Mouse (Mus musculus) neural tube, embryonic 13.5 days (tissue): ENCODE measurements around the gene Glmn. TPM values are rescaled to one million over a fixed set of nuclear protein-coding genes. Genes with fewer than 3 reads are reported as not detected.

Experiments used
- ATAC-seq: fragments of 200-750 bp; cut with Nextera tagmentation; 2 replicates; pipeline ENCODE4 v1.8.0; 2017; ENCODE audit warnings: low read depth, mild to moderate bottlenecking, moderate TSS enrichment, moderate library complexity
- H3K27ac ChIP-seq: fragments of 300-500 bp; sonication (generic); replicated peaks from 2 replicates; pipeline ENCODE4 v1.5.1; 2015; ENCODE audit warnings: moderate library complexity, mild to moderate bottlenecking, inconsistent platforms
- H3K27me3 ChIP-seq: fragments of 300-500 bp; sonication (generic); 2 replicates; pipeline ENCODE4 v1.6.1; 2015; ENCODE audit warnings: mild to moderate bottlenecking, inconsistent platforms
- H3K36me3 ChIP-seq: fragments of 300-500 bp; sonication (generic); 2 replicates; pipeline ENCODE4 v1.6.1; 2015; ENCODE audit warnings: mild to moderate bottlenecking, inconsistent platforms
- H3K4me1 ChIP-seq: fragments of 300-500 bp; sonication (generic); replicated peaks from 2 replicates; pipeline ENCODE4 v1.6.1; 2015; ENCODE audit warnings: inconsistent platforms
- H3K4me2 ChIP-seq: fragments of 300-500 bp; sonication (generic); 2 replicates; pipeline ENCODE4 v1.6.1; 2015; ENCODE audit warnings: inconsistent platforms, mild to moderate bottlenecking, moderate library complexity
- H3K4me3 ChIP-seq: fragments of 300-500 bp; sonication (generic); 2 replicates; pipeline ENCODE4 v1.5.1; 2015; ENCODE audit warnings: mild to moderate bottlenecking, inconsistent platforms
- H3K9ac ChIP-seq: fragments of 300-500 bp; sonication (generic); 2 replicates; pipeline ENCODE4 v1.6.1; 2015; ENCODE audit warnings: moderate library complexity, mild to moderate bottlenecking, inconsistent platforms
- H3K9me3 ChIP-seq: fragments of 300-500 bp; sonication (generic); 2 replicates; pipeline ENCODE4 v1.6.1; 2016; ENCODE audit warnings: inconsistent platforms
- WGBS: fragments of 180-500 bp; shearing (Covaris S2); methylation state at CpG from one replicate; pipeline ENCODE4 v1.1.7; 2015; 5-methylcytosine and 5-hydroxymethylcytosine counted together
- polyA plus RNA-seq: library from polyadenylated mRNA; unstranded; fragments of >200 nt; fragmentation: Nextera tagmentation; extraction: Ambion mirVana; gene quantifications from 2 replicates; pipeline ENCODE4 v1.2.1, GENCODE M21; 2015

The Glmn gene
- 37.2 and 37.9 TPM in 2 replicates for polyA plus RNA-seq

GRCm38 (mm10) chr5:107597301-107598077, at the start of gene Glmn, which contains the start of gene Rpap2:
TSS of gene Glmn (minus strand) at chr5:107597888.
TSS of gene Rpap2 (plus strand) at chr5:107597373.
- no peaks in the 10 kb centered on the region for H3K9me3 ChIP-seq
- H3K4me3 ChIP-seq, result peak within 1 kb of the TSS; percentile 74
- H3K9ac ChIP-seq, result peak within 1 kb of the TSS; percentile 82
- H3K4me1 ChIP-seq, result peaks cover 14% of the 10 kb centered on the region
- H3K4me2 ChIP-seq, result peak within 1 kb of the TSS; percentile 64
- WGBS, result 1% methylated on average over 55 of the region's 64 CpGs
- no peaks in the 10 kb centered on the region for H3K27me3 ChIP-seq
- peak within 1 kb of the TSS; percentile 91 for H3K27ac ChIP-seq
- H3K36me3 ChIP-seq, result peaks cover 16% of the 10 kb centered on the region
- ATAC-seq, result peak; percentile 98

DNA sequence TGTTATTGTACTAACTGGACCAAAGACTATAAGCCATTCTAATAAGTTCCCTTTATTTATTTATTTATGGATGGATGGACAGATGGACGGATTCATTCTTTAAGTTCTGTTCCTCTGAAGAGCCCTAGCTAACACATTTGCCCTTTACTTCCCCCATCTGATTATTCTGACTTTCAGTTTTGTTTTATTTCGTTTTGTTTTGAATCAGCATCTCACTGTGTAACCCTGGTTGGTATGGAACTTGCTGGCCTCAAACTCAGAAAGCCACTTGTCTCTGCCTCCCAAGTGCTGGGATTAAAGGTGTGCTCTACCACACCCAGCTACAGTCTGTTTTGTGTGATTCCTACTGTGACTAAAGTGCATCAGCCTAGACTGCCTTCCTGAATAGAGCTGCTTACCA, 48.2 kb upstream of the Glmn start:
- no peak overlapping the region for H3K27ac ChIP-seq
- WGBS, result 84% methylated on average over 2 of the region's 2 CpGs
- H3K9me3 ChIP-seq, result no peaks in the 10 kb centered on the region
- no peak overlapping the region for H3K4me3 ChIP-seq
- H3K4me1 ChIP-seq, result no peaks in the 10 kb centered on the region
- no peaks in the 10 kb centered on the region for H3K27me3 ChIP-seq
- H3K4me2 ChIP-seq, result no peak overlapping the region
- H3K9ac ChIP-seq, result no peak overlapping the region
- ATAC-seq, result no peak
- H3K36me3 ChIP-seq, result 0 out of 2 replicates have a peak, but pooled peaks cover 21% of the 10 kb centered on the region

DNA sequence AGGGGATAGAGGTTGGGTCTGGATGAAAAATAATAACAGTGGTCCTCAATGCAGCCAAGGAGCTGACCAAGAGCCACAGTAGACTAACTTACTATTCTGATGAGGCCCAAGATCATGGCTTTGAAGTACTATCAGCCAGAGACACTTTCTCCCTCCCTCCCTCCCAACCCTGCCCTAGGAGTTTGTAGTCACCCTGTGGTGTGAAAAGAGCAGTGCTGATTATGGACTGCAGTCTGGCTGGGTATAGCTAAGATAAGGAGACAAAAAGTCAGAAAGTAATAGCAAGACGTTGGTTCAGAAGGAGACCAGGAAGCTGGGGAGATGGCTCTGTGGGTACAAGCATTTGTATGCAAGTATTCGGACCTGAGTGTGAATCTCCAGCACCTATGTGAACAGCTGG, 46.9 kb upstream of the Glmn start:
- Histone ChIP-seq H3K4me2 (no peak overlapping the region), H3K4me3 (no peak overlapping the region), H3K36me3 (0 out of 2 replicates have a peak, but pooled peaks cover 23% of the 10 kb centered on the region), H3K27me3 (no peaks in the 10 kb centered on the region), H3K9me3 (no peaks in the 10 kb centered on the region), H3K9ac (no peak overlapping the region), H3K4me1 (no peaks in the 10 kb centered on the region), H3K27ac (no peak overlapping the region)
- no peak for ATAC-seq
- WGBS, result 93% methylated on average over 2 of the region's 2 CpGs

DNA sequence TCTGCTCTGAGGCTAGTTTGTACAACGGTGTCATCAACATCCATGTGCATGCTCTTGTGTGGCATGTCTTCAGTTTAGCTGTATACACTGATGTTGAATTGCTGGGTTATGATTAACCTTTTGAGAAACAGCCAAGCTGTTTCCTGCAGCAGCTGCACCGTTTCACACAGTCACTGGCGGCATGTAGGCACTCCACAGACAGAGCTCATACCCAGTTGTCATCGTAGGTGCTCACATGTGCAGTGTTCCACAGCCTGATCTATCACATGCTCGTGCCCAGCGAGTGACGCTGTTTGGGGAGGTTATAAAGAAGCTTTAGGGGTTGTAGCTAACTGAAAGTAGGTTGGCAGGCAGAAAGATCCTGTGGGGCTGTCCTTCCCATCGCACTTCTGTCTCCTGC, 40.7 kb upstream of the Glmn start:
- H3K4me1 ChIP-seq, result no peaks in the 10 kb centered on the region
- H3K4me2 ChIP-seq, result no peak overlapping the region
- H3K27ac ChIP-seq, result no peak overlapping the region
- H3K4me3 ChIP-seq, result no peak overlapping the region
- no peak for ATAC-seq
- no peaks in the 10 kb centered on the region for H3K9me3 ChIP-seq
- no peaks in the 10 kb centered on the region for H3K27me3 ChIP-seq
- 95% methylated on average over 8 of the region's 8 CpGs for WGBS
- 0 out of 2 replicates have a peak, but pooled peaks cover 20% of the 10 kb centered on the region for H3K36me3 ChIP-seq
- no peak overlapping the region for H3K9ac ChIP-seq

DNA sequence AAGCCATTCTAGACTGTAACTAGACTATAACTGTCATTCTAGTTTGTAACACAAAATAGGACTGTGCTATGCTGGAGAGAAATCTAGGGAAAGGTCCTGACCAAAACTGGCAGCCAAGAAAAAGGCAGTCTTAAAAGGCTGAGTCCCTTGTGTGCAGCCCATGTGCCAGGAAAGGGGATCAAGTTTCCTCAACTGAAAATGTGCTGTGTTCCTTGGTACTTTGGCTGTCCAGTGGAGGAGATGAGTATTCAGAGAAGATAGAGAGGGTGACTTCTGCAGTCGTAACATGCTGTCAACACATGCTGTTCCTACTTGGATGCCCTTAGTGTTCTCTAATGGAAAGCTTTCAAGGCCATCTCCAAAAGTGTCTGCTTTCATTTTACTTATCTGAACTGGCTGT, 39.4 kb upstream of the Glmn start:
- H3K4me2 ChIP-seq, result no peak overlapping the region
- no peak for ATAC-seq
- H3K9me3 ChIP-seq, result no peaks in the 10 kb centered on the region
- H3K27me3 ChIP-seq, result no peaks in the 10 kb centered on the region
- no peaks in the 10 kb centered on the region for H3K4me1 ChIP-seq
- 82% methylated on average over 1 of the region's 1 CpGs for WGBS
- 0 out of 2 replicates have a peak, but pooled peaks cover 9% of the 10 kb centered on the region for H3K36me3 ChIP-seq
- no peak overlapping the region for H3K27ac ChIP-seq
- H3K4me3 ChIP-seq, result no peak overlapping the region
- H3K9ac ChIP-seq, result no peak overlapping the region

- ATAC-seq, result no peak
- Histone ChIP-seq H3K4me1 (no peaks in the 10 kb centered on the region), H3K9ac (no peak overlapping the region), H3K27me3 (no peaks in the 10 kb centered on the region), H3K4me3 (no peak overlapping the region), H3K36me3 (peaks cover 23% of the 10 kb centered on the region), H3K27ac (no peak overlapping the region), H3K9me3 (no peaks in the 10 kb centered on the region), H3K4me2 (no peak overlapping the region)
- WGBS, result 92% methylated on average over 4 of the region's 4 CpGs
These were observed 36.0 kb upstream of the Glmn start for GRCm38 (mm10) chr5:107633651-107634050.

- no peak for ATAC-seq
- H3K36me3 ChIP-seq, result peaks cover 56% of the 10 kb centered on the region
- 94% methylated on average over 3 of the region's 3 CpGs for WGBS
- no peaks in the 10 kb centered on the region for H3K27me3 ChIP-seq
- H3K4me1 ChIP-seq, result no peaks in the 10 kb centered on the region
- no peak overlapping the region for H3K4me2 ChIP-seq
- no peaks in the 10 kb centered on the region for H3K9me3 ChIP-seq
- no peak overlapping the region for H3K4me3 ChIP-seq
- H3K27ac ChIP-seq, result no peak overlapping the region
- H3K9ac ChIP-seq, result no peak overlapping the region
These were observed 23.6 kb upstream of the Glmn start for GRCm38 (mm10) chr5:107621327-107621726.

DNA sequence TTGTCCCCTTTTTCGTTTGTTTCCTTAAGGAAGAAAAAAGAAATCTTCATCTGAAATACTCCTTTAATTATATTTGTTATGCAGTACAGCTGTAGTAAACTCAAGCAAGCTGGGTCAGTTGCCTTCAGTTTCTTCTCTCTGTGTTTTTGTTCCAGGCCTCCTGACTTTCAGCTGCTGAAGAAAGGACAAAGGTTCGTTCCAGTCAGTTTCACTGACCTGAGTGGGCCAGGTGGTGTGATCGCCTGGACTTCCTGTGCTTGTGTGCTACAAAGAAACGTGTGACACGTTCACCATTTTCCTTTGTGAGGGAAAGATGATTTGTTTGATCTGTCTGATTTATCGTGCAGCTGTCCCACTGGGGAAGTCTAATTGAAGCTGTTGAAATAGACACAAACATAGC, 20.3 kb upstream of the Glmn start:
- 76% methylated on average over 6 of the region's 6 CpGs for WGBS
- Histone ChIP-seq H3K4me1 (no peaks in the 10 kb centered on the region), H3K9me3 (no peaks in the 10 kb centered on the region), H3K36me3 (peaks cover 58% of the 10 kb centered on the region), H3K4me3 (no peak overlapping the region), H3K27ac (no peak overlapping the region), H3K4me2 (no peak overlapping the region), H3K9ac (no peak overlapping the region), H3K27me3 (no peaks in the 10 kb centered on the region)
- ATAC-seq, result no peak

DNA sequence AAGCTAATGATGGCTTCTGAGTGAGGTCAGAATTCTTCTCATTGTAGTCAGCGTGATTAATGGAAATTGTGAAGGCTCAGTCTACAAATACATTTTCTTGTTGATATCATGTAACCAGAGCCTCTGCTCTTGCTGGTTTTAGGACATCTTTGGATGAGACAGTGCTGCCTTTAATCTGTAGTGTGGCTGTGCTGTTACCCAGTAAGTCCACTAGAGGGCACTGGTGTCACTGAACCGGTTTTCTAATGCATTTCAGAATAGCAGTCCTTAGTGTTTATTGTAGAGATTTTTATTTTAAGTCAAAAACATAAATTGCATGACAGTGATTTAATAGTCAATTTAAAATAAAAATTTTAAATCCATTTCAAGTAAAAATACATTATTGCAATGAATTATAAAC, 13.5 kb upstream of the Glmn start:
- H3K9ac ChIP-seq, result no peak overlapping the region
- no peak overlapping the region for H3K4me3 ChIP-seq
- no peaks in the 10 kb centered on the region for H3K27me3 ChIP-seq
- no peaks in the 10 kb centered on the region for H3K9me3 ChIP-seq
- WGBS, result 2% methylated on average over 2 of the region's 2 CpGs
- no peak for ATAC-seq
- H3K36me3 ChIP-seq, result peaks cover 43% of the 10 kb centered on the region
- no peak overlapping the region for H3K27ac ChIP-seq
- no peaks in the 10 kb centered on the region for H3K4me1 ChIP-seq
- H3K4me2 ChIP-seq, result no peak overlapping the region

DNA sequence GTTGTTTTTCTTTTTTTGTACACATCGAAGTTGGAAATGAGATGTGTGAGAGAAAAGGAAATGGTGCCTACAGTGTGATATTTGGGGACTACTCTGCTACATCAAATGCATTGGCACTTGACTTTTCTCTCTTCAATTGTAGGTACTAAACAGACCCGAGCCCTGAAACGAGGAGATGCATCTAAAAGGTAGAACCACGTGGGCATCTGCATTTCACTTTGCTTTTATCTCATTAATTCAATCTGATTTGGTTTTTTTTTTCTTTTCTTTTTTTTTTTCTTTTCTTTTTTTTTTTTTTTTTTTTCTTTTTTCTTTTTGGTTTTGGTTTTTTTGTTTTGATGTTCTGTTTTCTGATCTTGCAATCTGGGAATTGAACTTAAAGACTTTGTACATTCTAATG, 692 bp upstream of the Glmn start:
- Histone ChIP-seq H3K9me3 (no peaks in the 10 kb centered on the region), H3K36me3 (peaks cover 17% of the 10 kb centered on the region), H3K27ac (no peak overlapping the region), H3K9ac (peak overlapping the region; percentile 82), H3K27me3 (no peaks in the 10 kb centered on the region), H3K4me1 (peaks cover 14% of the 10 kb centered on the region), H3K4me2 (peak overlapping the region; percentile 64), H3K4me3 (peak overlapping the region; percentile 74)
- 24% methylated on average over 4 of the region's 4 CpGs for WGBS
- no peak for ATAC-seq

- Histone ChIP-seq H3K4me2 (no peak overlapping the region), H3K9ac (no peak overlapping the region), H3K9me3 (no peaks in the 10 kb centered on the region), H3K27ac (no peak overlapping the region), H3K36me3 (peaks cover 57% of the 10 kb centered on the region), H3K27me3 (no peaks in the 10 kb centered on the region), H3K4me3 (no peak overlapping the region), H3K4me1 (no peaks in the 10 kb centered on the region)
- WGBS, result 93% methylated on average over 9 of the region's 9 CpGs
- ATAC-seq, result peak; percentile 47; the same call in 1 of the 2 replicates
These were observed 28.5 kb downstream of the Glmn start for GRCm38 (mm10) chr5:107569148-107569547.

- H3K27ac ChIP-seq, result no peak overlapping the region
- H3K4me3 ChIP-seq, result no peak overlapping the region
- H3K36me3 ChIP-seq, result peaks cover 63% of the 10 kb centered on the region
- no peak overlapping the region for H3K4me2 ChIP-seq
- 91% methylated on average over 3 of the region's 3 CpGs for WGBS
- H3K9ac ChIP-seq, result no peak overlapping the region
- no peak for ATAC-seq
- no peaks in the 10 kb centered on the region for H3K27me3 ChIP-seq
- no peaks in the 10 kb centered on the region for H3K4me1 ChIP-seq
- no peaks in the 10 kb centered on the region for H3K9me3 ChIP-seq
These were observed 40.7 kb downstream of the Glmn start for GRCm38 (mm10) chr5:107556969-107557368.

GRCm38 (mm10) chr5:107554336-107554735, 43.4 kb downstream of the Glmn start:
- Histone ChIP-seq H3K9me3 (no peaks in the 10 kb centered on the region), H3K9ac (no peak overlapping the region), H3K4me3 (no peak overlapping the region), H3K27me3 (no peaks in the 10 kb centered on the region), H3K27ac (no peak overlapping the region), H3K36me3 (peaks cover 50% of the 10 kb centered on the region), H3K4me2 (no peak overlapping the region), H3K4me1 (no peaks in the 10 kb centered on the region)
- WGBS, result 83% methylated on average over 5 of the region's 5 CpGs
- no peak for ATAC-seq
